Mouse (Mus musculus) kidney, adult 11 months (tissue): ENCODE data around the gene Sgms2.

Experiments
- DNase-seq: peaks from one replicate; pipeline ENCODE4 v3.0.0; 2022

Sgms2 gene

DNA sequence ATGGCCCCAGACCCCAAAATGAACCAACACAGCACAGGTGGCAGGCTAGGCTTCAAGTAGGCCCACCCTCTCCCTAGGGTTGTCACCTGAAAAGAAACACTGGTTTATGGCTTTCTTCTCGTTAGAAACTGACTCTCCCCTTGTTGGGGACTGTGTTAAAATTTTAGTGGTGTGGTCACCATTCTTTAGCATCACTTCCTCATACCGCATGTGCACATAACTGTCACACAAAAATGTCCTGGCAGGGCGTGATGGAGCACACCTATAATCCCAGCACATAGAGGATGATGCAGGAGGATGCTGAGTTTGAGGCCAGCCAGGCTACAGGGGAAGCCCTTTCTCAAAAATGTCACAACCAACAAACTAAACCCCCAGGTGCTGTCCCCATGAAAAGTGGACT, 133.6 kb downstream of the Sgms2 start:
- DNase-seq: no peak

DNA sequence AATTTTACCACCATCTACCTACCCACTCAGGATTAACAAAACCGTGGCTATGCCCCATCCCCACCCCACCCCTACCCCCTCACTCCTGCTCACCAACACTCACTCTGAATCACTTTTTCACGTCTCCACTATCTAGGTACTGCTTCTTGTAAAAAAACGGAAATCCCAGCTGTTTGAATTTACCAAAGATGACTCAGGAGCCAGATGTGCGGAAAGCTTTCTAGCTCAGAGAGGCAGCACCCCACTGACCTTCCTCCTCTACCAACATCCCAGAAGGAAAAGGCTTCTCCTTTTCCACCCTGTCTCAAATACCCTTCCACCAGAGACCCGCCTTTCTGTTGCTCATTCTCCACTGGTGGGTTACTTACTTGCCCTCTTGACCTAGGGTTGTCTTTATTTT, 135.2 kb downstream of the Sgms2 start:
- DNase-seq: no peak

DNA sequence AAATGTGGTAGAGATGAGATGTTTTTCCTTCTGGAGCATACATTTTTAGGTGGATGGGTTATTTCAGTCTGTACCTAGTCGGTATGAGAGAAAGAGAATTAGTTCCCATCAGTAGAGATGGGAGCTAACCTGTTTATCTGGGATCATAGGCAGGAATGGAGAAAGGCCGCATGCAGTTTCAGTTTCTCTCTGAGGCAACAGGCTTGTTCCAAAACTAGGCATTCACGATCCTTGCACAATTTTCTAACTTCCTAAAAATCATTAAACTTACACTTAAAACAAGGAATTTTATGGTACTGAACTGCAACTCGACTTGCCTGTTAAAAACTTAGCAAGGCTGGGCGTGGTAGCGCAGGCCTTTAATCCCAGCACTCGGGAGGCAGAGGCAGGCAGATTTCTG, 140.7 kb downstream of the Sgms2 start:
- DNase-seq: no peak

DNA sequence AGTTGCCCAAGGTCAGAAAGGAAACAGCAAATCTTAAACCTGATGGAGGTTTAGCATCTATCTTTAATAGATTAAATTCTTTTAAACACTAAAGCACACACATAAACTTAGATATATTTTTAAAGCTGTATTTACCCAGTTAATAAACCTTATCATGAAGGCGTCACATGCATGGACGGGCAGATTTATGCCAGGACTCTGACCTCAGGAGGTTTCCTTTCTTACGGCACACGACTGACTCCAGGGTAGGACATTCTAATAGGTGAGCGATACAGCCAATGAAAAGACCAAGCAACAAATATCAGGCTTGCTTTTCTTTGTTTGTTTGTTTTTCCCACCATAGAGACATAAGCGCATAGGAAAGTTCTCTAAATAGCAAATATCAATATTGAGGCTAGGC, 142.2 kb downstream of the Sgms2 start:
- no peak for DNase-seq

DNA sequence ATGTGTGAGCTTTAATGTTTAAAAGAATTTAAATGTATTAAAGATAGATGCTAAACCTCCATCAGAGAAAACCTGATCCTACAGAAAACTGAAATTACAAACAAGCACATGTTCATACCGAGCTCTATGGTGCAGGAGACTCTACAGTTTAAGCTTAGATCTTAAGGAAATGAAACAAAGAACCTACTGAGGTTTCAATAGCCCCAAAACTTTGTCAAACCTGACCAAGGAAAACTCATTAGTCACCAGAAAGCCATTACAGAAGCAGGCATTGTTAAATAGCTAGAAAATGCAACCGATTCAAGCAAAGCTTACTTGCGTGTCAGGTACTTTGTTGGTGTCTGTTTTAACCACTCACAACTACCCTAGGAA, 142.6 kb downstream of the Sgms2 start:
- no peak for DNase-seq

DNA sequence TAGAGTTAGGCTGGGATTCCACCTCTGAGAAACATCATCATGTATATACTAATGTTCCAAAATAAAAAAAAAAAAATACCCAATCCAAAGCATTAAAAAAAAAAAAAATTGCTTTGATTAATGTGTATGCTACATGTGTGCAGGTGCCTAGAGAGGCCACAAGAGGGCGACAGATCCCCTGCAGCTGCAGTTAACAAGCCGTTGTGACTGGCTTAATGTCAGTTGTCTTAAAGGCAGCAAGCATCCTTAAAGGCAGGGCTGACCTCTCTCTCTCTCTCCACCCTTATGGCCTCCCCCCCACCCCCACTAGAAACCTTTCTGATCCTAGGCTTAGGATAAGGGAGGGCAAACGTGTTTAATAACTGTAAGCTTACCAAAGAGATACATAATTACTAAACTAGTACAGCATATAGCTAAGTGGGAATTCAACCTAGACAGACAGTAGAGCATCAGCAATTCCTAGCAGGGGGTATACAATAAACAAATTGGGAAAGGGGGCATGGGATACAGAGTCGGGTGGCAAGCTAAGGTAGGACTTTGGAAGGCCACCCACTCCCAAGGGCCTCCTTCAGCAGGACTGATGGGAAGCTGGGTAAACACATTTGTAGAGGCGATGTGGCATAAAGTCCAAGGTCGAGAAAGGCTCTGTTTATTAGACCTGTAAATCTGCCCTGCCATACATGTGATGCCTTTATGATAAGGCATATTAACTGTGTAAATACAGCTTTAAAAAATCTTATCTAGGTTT, 143.2 kb downstream of the Sgms2 start:
- DNase-seq: peak; percentile 54

DNA sequence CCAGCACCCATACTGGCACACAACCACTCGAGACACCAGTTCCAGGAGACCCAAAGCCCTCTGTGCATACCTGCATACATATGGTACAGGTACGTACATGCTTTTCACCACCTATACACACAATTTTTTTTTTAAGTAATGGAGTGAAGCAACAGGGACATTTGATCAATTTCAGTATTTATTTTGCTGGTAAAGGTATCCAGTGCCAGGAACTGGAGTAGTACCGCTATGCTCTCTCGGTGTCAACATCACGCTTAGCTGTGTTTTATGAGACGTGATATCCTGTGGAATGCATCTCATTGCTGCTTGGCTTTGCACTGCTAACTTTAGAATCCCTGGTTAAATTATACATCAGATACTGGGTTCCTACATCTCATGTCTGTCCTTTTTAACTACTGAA, 145.3 kb downstream of the Sgms2 start:
- no peak for DNase-seq

DNA sequence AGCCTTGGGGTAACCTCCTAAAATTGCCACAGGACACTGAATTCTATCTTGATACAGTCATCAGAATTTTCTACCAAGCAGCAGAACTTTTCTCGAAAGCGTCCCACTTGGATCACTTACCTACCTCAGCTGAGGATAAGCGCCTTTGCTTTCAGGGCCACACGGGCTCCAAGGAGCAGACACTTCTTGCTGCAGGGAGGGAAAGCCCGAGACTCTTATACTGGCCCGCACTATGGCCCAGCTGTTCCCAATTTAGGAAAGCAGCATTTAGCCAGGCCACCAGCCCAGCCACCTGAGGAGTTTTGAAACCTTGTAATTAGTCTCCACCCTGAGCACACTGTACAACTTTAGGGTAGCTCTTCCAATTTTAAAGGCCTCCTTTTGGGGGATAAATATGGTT, 147.9 kb downstream of the Sgms2 start:
- DNase-seq: no peak

DNA sequence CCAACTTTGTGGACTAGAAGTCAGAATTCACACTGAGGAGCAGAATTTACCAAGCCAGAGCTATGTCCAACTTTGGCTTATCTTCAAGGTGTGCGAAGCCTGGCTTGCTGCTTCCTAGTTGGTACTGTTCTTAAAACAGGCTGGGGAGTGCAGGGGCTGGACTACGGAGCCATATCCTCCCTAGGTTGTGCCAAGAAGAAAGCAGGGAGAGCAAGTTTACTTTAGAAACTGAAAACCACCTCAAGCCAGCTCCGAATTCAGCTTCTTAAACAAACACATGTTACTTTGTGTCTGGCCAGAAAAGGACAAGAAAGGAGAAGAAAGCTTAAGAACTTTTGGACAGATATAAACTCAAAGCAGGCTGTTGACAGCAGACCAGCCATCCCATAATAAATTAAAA, 150.3 kb downstream of the Sgms2 start:
- DNase-seq: no peak

DNA sequence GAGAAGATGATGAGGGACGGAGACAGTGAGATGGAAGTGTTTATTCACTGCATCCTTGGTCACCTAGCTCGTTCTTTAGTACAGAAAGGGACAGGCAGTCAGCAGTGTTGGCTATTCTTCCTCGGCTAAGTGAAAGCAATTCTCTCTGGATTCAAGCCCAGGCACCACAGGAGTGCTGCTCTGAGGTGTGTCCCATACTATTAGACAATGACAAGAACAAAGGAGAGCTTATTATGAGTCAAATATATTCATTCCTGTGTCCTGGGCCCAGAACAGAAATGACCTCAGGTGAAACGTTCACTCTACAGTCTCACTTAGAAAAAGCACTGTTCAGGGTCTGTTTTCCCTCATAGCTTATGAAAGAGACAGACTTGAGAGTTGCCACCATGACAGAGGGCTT, 151.9 kb downstream of the Sgms2 start:
- DNase-seq: no peak

DNA sequence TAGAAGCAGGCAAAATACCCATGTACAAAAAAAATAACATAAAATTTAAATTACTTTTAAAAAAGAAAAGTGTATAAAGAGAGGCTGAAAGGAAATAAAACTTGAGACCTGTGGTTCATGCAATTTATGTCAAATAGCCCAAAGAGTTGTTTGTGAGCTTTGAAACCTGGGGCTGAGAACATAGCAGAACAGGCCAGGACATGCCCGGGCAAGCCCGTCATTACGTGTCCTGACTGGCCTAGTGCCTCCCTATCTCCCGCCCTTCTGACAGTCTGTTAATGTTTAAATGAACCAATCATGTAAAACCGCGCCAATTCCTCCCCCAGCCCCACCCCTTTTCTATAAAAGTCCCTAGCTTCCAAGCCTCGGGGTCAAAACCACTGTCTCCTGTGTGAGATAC, 153.5 kb downstream of the Sgms2 start:
- DNase-seq: peak; percentile 39

DNA sequence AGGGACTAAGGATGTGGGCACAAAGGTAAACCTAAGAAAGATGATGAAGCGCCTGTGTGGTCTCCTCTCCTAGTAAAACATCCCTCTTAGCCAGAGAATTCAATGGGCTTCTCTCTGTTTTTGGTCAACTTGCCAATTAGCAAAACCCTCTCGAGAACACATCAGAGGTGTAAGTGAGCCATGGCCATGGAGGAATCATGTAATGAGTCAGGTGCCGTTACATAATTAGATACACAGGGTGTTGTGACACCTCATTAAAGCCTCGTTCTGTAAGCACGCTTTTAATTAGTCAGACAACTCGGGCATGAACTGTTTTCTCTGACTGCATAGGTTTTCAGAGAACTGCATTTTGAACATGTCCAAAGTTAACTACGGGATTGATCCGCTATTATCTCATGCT, 154.6 kb downstream of the Sgms2 start:
- no peak for DNase-seq

DNA sequence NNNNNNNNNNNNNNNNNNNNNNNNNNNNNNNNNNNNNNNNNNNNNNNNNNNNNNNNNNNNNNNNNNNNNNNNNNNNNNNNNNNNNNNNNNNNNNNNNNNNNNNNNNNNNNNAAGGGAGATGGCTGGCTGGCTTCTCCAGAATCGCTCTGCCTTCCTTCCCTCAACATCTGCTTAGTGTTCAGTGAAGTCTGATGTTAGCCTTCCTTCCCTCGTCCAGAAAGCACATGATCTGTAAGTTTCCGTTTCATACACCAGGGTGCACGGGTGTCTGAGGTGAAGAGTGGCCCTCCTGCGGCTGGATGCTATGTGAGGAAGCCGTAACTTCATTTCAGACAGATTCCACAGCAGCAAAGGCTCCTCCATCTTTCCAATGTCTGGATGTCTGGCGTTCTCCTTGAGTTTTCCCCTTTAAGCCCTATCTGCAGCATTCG, 156.1 kb downstream of the Sgms2 start:
- DNase-seq: no peak

DNA sequence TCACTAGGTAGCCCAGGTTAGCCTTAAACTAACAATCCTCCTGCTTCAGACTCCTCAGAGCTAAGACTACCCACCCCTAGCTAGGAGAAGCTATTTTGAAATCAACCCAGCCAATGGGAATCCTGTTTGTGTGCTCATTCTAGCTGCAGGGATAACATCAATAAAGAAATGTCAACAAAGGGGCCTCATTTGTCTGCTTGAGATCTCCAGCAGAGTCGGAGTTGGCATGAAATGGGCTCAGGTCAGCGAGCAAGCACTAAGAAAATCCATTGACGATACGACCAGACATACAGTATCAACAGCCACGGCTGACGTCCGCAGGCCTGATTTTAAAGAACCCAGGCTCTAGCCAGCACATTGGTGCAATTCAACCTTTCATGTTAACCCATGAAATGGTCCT, 164.0 kb downstream of the Sgms2 start:
- DNase-seq: no peak

DNA sequence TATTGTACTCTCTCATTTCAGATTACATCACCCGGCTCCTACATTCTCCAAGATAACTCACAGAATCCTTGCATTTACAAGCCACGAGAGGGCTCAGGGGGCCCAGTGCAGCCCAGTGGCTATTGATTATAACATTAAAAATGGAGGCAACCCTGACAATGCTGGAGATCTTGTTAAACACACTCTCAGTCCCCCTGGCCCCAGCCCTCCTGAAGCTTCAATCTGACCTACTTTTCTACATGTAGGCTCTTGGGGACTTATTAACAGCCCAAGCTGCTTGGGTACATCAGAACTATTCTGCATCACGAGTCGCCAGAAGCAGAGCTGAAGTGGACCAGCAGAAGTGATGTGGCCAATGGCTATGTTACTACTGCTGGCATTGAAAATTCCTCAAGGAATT, 164.6 kb downstream of the Sgms2 start:
- no peak for DNase-seq

DNA sequence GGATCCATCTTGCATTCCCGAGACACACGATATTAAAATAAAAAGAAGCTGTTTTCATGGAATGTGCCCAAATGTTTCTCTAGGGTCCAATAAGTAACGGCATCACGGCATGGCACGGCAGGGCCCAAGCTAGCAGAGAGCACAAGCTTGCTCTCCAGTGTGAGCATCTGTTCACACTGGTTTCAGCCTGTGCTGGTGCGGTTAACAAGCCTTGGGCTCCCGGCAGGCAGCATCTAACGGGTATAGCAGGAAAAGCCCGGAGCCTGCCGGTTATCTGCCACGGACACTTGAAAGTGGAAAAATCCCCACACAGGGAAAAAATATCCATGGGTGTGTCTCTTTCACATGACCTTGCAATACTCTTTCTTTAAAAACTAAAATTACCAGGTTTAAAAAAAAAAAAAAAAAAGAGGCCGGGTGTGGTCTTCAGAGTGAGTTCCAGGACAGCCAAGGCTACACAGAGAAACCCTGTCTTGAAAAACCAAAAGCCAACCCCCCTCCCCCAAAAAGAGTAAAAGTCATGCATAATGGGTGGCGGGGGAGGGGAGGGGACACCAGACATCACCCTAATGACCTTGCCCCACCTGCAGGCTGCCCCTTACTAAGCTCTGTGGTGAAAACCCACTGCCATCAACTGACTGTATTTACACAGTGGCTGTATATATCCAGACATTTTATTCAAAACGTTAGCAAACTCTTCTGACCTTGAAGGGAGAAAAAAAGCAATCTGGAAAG, 169.0 kb downstream of the Sgms2 start:
- DNase-seq: no peak

DNA sequence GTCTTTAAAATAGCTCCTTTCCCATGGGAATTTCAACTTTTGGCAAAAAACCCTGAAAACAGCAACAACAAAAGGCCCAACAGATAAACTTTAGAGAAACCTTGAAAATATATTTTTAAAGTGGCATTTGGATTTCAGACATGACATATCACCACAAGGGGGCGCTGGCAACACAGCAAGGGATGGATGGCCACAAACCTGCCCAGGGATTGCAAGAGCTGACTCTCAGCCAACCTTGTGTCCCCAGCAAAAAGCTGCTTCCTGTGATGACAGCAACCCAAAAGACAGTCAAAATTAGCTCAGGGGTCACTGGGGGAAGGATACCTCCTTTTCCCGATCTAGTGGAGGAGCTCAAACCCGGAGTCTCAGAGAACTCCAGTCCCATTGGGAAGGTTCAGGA, 171.0 kb downstream of the Sgms2 start:
- peak; percentile 64 for DNase-seq

DNA sequence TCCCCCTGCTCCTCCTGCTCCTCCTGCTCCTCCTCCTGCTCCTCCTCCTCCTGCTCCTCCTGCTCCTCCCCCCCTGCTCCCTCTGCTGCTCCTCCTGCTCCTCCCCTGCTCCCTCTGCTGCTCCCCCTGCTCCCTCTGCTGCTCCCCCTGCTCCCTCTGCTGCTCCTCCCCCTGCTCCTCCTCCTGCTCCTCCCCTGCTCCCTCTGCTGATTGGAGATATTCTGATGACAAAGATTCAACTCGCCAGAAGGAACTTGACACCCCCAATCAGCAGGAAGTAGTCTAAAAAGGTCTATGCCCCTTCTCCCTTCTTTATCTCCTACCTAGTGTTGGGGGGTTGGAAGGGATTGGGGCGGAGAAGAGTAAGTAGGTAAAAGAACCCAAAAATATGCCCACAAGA, 173.0 kb downstream of the Sgms2 start:
- no peak for DNase-seq

DNA sequence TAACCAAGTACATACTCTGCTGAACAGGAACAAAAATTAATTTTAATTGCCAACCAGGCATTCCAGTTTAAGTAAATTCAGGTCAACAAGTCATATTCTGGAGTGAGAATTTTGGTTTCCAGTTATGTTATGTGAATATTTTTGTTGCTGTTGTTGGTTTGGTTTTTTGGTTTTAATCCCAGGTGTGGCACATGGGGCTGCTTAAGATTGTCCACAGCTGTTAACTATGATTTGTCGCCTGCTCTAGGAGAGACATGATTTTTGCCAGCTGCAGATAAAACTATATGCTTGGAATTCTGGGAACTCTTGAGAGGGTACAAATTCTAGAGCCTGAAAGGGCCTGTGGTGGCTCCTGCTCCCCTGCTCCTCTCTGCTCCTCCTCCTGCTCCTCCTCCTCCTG, 174.1 kb downstream of the Sgms2 start:
- no peak for DNase-seq

DNA sequence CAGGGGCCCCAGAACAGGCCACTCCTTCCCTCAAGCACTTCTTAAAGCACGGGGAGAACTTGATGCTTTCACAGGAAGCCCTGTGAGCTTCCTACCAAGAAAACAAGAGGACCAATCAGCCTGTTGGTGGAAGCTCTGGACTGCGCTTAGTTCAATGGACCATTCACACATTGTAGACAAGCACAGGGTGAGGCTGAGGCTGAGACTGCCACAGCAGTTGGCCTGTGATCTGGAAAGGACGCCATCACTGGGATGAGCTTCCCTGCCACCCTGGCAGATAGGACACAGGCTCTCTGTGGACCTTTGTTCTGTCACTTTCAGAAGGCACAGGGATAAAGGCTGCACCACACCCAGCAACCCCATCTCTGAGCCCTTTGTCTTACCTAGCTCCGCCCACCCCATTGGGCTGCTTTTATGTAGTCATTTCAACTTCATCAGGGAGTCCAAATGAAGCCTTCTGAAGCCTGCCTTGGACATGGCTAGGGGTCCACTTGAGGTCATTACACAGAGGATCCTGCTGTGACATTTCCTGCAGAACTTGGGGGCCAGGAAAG, 175.2 kb downstream of the Sgms2 start:
- DNase-seq: no peak

DNA sequence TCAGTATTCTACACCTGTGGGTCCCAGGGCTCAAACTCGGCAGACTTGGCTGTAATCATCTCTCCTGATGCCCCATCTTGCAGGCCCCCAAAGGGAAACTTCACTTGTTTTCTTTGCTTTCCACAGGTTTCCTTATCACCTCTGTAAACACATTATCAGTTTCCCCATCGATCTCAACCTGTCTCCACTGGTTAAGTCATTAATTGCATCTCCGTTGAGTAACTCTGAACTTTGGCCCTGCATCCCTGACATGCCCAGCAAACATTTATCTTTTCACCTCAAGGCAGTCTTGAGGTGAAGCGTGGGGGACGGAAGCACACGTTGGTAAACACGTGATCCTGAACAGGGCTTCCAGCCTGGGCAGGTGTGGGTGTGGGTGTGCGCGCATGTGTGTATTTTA, 178.9 kb downstream of the Sgms2 start:
- no peak for DNase-seq

DNA sequence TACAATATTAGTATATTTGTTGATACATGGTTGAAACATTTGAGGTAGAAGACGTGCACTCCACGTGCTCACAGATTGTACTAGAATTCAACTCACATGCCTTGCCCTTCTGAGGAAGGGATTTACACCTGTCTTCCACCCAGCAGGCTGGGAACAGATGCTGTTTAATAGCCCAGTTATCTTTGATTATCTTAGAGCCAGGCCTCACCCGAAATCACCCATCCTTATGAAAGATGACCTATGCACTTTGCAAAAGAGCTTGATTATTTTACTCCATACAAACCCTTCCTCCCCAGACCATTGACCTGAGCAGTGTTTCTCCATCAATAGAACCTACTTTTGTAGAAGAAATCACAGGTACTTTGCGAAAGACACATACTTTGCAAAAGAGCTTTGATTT, 180.6 kb downstream of the Sgms2 start:
- no peak for DNase-seq

DNA sequence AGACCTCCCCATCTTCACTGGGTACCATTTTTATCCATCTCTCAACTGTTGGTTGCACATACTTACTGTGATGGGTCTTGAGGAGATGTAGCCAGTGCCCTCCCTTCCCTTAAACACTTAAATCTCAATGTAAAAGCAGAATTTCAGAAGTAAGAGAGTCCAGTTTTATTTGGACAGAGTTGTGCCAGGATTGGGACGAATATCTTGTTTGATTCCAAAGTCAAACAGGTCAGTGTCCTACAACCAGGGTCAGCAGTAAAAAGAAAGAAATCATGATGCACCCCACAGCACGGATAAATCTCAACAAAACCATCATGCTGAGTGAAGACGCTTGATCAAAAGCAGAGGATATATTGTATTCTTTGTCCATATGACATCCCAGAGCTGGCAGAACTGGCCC, 183.4 kb downstream of the Sgms2 start:
- no peak for DNase-seq

DNA sequence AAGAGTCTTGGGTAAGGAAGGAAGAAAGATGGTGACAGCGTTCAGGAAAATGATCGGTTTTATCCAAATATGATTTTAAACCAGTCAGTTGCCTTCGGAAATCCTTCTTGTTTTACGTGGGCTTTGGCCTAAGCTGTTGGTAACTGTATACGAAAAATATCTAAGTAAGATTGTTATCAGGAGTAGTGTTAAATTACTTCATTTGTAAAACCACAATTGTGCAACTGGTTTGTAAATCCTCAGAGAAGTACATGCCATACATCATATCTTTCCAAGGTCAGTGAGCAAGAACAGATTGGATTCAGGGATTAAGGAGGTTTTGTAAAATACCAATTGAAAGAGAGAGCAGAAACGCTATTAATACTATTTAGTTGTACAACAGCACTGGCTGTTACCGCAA, 185.0 kb downstream of the Sgms2 start:
- DNase-seq: no peak

DNA sequence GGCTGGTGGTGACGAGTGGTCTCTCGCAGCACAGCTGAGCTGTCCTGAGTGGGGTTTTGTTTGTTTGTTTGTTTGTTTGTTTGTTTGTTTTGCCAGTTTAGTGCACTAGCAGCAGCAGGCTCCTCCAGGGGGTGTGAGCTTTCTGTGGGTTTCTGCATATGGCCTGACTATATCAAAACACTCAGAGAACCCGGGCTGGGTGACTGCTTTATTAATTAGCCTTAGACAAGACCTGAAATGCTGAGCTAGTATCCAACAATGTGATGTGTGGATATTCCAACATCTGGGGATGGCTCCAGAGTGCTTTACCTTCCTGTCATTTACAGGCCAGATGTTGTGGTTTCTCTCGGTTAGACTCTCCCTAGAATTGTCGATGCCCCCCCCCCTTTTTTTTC, 187.9 kb downstream of the Sgms2 start:
- DNase-seq: no peak
